Mouse (Mus musculus): ENCODE data around the gene Zfp956. TPM values are rescaled to one million over a fixed set of nuclear protein-coding genes. Genes with fewer than 3 reads are reported as not detected.
A peak's percentile ranks its signal among the peaks of the same experiment; 100 is the strongest.

The Zfp956 gene
- polyA plus RNA-seq, 1 experiment, result 17.2 TPM

GRCm38 (mm10) chr6:47943021-47943691 is 10.0 kb upstream of the Zfp956 start:
- Histone ChIP-seq H3K27ac (ENCODE audit: insufficient read depth, low read length) (peak overlapping the region; percentile 33; the same call in 1 of the 2 replicates), H3K4me3 (ENCODE audit: extremely low read depth, insufficient read depth, insufficient read length) (peak overlapping the region; percentile 56), H3K27me3 (ENCODE audit: control insufficient read depth, insufficient read depth, low read length) (no peaks in the 10 kb centered on the region), H3K4me1 (ENCODE audit: control insufficient read depth, insufficient read depth, insufficient read length) (peaks cover 4% of the 10 kb centered on the region), H3K36me3 (ENCODE audit: control insufficient read depth, insufficient read depth, low read length) (no peaks in the 10 kb centered on the region)
- whole genome bisulfite sequencing, result 23% methylated on average over 64 of the region's 64 CpGs
- peak; percentile 27 to 61 for DNase-seq (ENCODE audit: low read depth in 1 of 2, low spot score in 2 of 2)
- TF ChIP-seq CTCF (IDR thresholded peaks at IDR 0.05; ENCODE audit: extremely low read depth, insufficient read depth, insufficient read length, insufficient replicate concordance) (peak; percentile 45; the same call in 1 of the 2 replicates), POLR2A (IDR thresholded peaks at IDR 0.05; ENCODE audit: low read depth, low read length) (no peak)

DNA sequence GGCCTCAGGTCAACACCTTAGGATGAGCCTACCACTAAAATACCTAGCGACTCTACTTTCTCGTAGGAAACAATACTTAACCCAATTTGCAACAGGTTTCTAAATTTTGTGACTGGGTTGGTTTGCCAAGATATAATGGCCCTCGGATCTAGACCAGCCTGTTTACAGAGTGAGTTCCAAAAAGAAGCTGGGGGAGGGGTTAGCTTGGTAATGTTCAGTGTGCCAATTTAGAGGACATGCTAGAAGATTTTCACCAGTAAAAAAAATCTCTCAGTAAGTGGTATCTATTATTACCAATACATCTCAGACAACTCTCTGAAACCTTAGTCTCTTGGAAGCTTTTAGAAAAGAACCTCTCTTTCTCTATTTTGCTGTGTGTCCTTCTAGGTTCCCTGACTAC is 9.5 kb upstream of the Zfp956 start:
- no peak for DNase-seq (ENCODE audit: low read depth in 1 of 2, low spot score in 2 of 2)
- 67% methylated on average over 3 of the region's 3 CpGs for whole genome bisulfite sequencing
- peak overlapping the region; percentile 56; the same call in 1 of the 2 replicates for H3K4me3 ChIP-seq (ENCODE audit: extremely low read depth, insufficient read depth, insufficient read length)

DNA sequence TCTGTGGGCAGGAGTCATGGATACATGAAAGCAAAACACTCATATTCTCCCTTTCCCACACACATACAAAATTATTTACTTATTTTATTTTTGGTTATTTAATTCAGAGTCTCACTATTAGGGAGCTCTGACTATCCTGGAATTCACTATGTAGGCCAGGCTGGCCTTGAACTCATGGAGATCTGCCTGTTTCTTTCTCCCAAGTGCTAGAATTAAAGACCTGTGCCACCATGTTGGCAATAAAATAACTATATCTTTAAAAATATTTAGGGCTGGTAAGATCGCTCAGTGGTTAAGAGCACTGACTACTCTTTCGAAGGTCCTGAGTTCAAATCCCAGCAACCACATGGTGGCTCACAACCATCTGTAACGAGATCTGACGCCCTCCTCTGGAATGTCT is 5.8 kb upstream of the Zfp956 start:
- 92% methylated on average over 4 of the region's 4 CpGs for WGBS
- Histone ChIP-seq H3K27ac (ENCODE audit: insufficient read depth, low read length) (no peak overlapping the region), H3K27me3 (ENCODE audit: control insufficient read depth, insufficient read depth, low read length) (no peaks in the 10 kb centered on the region), H3K4me1 (ENCODE audit: control insufficient read depth, insufficient read depth, insufficient read length) (peaks cover 4% of the 10 kb centered on the region), H3K36me3 (ENCODE audit: control insufficient read depth, insufficient read depth, low read length) (no peaks in the 10 kb centered on the region), H3K4me3 (ENCODE audit: extremely low read depth, insufficient read depth, insufficient read length) (no peak overlapping the region)
- TF ChIP-seq POLR2A (IDR thresholded peaks at IDR 0.05; ENCODE audit: low read depth, low read length), result no peak
- no peak for TF ChIP-seq CTCF (IDR thresholded peaks at IDR 0.05; ENCODE audit: extremely low read depth, insufficient read depth, insufficient read length, insufficient replicate concordance)
- DNase-seq (ENCODE audit: low read depth in 1 of 2, low spot score in 2 of 2), result no peak

More for the DNA sequence above, 9.5 kb upstream of the Zfp956 start:
- Histone ChIP-seq H3K36me3 (ENCODE audit: control insufficient read depth, insufficient read depth, low read length) (no peaks in the 10 kb centered on the region), H3K4me1 (ENCODE audit: control insufficient read depth, insufficient read depth, insufficient read length) (peaks cover 4% of the 10 kb centered on the region), H3K27me3 (ENCODE audit: control insufficient read depth, insufficient read depth, low read length) (no peaks in the 10 kb centered on the region), H3K27ac (ENCODE audit: insufficient read depth, low read length) (no peak overlapping the region)
- no peak for TF ChIP-seq POLR2A (IDR thresholded peaks at IDR 0.05; ENCODE audit: low read depth, low read length)
- TF ChIP-seq CTCF (IDR thresholded peaks at IDR 0.05; ENCODE audit: extremely low read depth, insufficient read depth, insufficient read length, insufficient replicate concordance), result no peak

DNA sequence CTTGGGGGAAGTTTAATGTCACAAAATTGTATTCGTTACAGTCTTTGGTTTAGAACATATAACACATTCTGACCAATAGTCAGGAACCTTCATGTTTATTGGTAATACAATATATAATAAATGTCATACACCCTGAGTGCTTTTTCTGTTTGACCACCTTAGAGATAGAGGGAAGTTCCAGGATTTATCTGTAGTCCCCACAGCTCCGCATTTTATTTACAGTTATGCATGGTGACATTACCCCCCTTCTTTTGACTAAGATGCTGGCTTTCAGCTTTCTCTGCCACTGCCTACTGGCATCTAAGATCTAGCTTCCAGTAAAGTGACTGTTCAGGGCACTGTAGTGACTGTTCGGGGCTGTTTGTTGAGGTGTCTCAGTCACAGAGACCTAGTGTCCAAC is 1.2 kb downstream of the Zfp956 start:
- H3K4me1 ChIP-seq (ENCODE audit: control insufficient read depth, insufficient read depth, insufficient read length), result peaks cover 7% of the 10 kb centered on the region; the same call in 1 of the 2 replicates
- H3K27me3 ChIP-seq (ENCODE audit: control insufficient read depth, insufficient read depth, low read length), result no peaks in the 10 kb centered on the region
- no peak overlapping the region for H3K4me3 ChIP-seq (ENCODE audit: extremely low read depth, insufficient read depth, insufficient read length)
- TF ChIP-seq CTCF (IDR thresholded peaks at IDR 0.05; ENCODE audit: extremely low read depth, insufficient read depth, insufficient read length, insufficient replicate concordance) (no peak), POLR2A (IDR thresholded peaks at IDR 0.05; ENCODE audit: low read depth, low read length) (no peak)
- WGBS, result 76% methylated on average over 3 of the region's 3 CpGs
- H3K36me3 ChIP-seq (ENCODE audit: control insufficient read depth, insufficient read depth, low read length), result peaks cover 5% of the 10 kb centered on the region; the same call in 1 of the 2 replicates
- DNase-seq (ENCODE audit: low read depth in 1 of 2, low spot score in 2 of 2), result no peak
- no peak overlapping the region for H3K27ac ChIP-seq (ENCODE audit: insufficient read depth, low read length)

- Histone ChIP-seq H3K27ac (ENCODE audit: insufficient read depth, low read length) (no peak overlapping the region), H3K4me1 (ENCODE audit: control insufficient read depth, insufficient read depth, insufficient read length) (peaks cover 7% of the 10 kb centered on the region; the same call in 1 of the 2 replicates), H3K27me3 (ENCODE audit: control insufficient read depth, insufficient read depth, low read length) (no peaks in the 10 kb centered on the region), H3K36me3 (ENCODE audit: control insufficient read depth, insufficient read depth, low read length) (peaks cover 19% of the 10 kb centered on the region), H3K4me3 (ENCODE audit: extremely low read depth, insufficient read depth, insufficient read length) (no peak overlapping the region)
- TF ChIP-seq CTCF (IDR thresholded peaks at IDR 0.05; ENCODE audit: extremely low read depth, insufficient read depth, insufficient read length, insufficient replicate concordance) (no peak), POLR2A (IDR thresholded peaks at IDR 0.05; ENCODE audit: low read depth, low read length) (no peak)
- DNase-seq (ENCODE audit: low read depth in 1 of 2, low spot score in 2 of 2), result no peak
These were observed 4.6 kb downstream of the Zfp956 start for GRCm38 (mm10) chr6:47957816-47958215.

- Histone ChIP-seq H3K36me3 (ENCODE audit: control insufficient read depth, insufficient read depth, low read length) (peaks cover 41% of the 10 kb centered on the region), H3K27me3 (ENCODE audit: control insufficient read depth, insufficient read depth, low read length) (no peaks in the 10 kb centered on the region), H3K4me1 (ENCODE audit: control insufficient read depth, insufficient read depth, insufficient read length) (peaks cover 4% of the 10 kb centered on the region; the same call in 1 of the 2 replicates), H3K4me3 (ENCODE audit: extremely low read depth, insufficient read depth, insufficient read length) (no peak overlapping the region), H3K27ac (ENCODE audit: insufficient read depth, low read length) (no peak overlapping the region)
- 84% methylated on average over 6 of the region's 6 CpGs for WGBS
- DNase-seq (ENCODE audit: low read depth in 1 of 2, low spot score in 2 of 2), result no peak
- no peak for TF ChIP-seq POLR2A (IDR thresholded peaks at IDR 0.05; ENCODE audit: low read depth, low read length)
- TF ChIP-seq CTCF (IDR thresholded peaks at IDR 0.05; ENCODE audit: extremely low read depth, insufficient read depth, insufficient read length, insufficient replicate concordance), result no peak
These were observed 7.7 kb downstream of the Zfp956 start for GRCm38 (mm10) chr6:47960685-47961421.
